Mouse (Mus musculus) heart, adult 10 weeks (tissue): Measurements from ENCODE around the gene Asic1. TPM values are rescaled to one million over a fixed set of nuclear protein-coding genes. Genes with fewer than 3 reads are reported as not detected.

ENCODE experiments used
- polyA plus RNA-seq: library from polyadenylated mRNA; stranded (reverse); fragments of 350-450 nt; fragmentation: Illumina TruSeq; extraction: RNeasy Lipid Tissue Mini Kit (QIAGEN cat#74804); gene quantifications from one replicate; pipeline ENCODE4 v1.2.3, GENCODE M21; 2014; ENCODE audit warnings: low read depth, low replicate concordance

The Asic1 gene
- 1.3 TPM for polyA plus RNA-seq

DNA sequence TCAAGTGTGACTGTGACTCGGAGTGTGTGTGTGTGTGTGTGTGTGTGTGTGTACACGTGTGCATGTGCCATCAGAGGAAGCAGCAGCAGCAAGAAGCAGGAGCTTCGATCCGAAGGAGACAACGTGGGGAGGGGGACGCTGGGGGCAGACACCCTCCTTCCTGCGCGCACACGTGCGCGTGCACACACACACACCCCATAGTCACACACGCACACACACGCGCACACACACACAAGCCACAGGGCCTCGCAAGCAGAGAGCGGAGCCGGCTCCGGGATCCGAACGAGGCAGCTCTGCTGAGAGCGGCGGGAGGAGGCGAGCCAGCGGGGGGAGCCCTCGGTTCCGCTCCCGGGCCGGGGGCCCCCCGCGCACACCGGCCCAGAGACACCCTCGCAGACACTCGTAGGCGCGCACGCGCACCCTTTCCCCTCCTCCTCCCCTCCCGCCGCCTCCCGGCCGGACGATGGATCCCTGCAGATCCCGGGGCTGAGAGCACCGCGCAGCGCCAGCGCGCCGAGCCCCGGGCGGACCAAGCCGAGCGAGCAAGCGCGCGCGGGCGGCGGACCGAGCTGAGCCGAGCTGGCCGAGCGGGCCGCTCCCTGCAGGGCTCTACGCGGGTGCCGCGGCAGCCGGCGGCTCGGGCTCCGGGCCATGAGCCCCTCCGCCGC is at the start of gene Asic1:
Gene Asic1 (plus strand): TSS at position 215 of the 668 bp plus-strand sequence.

GRCm38 (mm10) chr15:99651163-99651872 is 18.9 kb upstream of the Asic1 start, which contains the start of gene Racgap1:
Racgap1 (minus strand) TSS chr15:99651656.

GRCm38 (mm10) chr15:99701999-99702900 is 32.1 kb downstream of the Asic1 start, which contains the start of gene Smarcd1:
Smarcd1 (plus strand) TSS chr15:99702129.

DNA sequence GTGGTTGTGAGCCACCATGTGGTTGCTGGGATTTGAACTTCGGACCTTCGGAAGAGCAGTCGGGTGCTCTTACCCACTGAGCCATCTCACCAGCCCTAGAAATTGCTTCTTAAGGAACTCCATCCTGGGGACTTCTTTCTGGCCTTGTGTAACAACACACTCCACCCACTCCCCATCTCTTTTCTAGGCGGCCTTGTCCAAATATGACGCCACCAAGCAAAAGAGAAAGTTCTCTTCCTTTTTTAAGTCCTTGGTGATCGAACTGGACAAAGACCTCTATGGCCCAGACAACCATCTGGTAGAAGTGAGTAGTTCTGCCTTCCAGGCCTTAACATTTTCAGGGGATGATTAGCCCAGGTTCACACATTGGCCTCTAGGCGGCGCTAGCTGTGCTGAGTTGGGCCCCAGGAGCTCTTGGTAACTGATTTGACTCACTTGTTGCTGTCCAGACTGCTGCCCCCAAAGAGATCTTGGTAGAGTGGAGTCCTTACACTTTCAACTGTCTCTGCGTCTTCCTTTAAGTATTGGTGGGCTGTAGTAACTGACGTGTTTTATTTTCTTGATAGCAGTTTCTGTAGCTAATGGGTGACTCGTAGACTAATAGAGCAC is 35.4 kb downstream of the Asic1 start, which contains the start of gene Gm17349:
Gene Gm17349 (minus strand): TSS at position 51 of the 609 bp plus-strand sequence.

GRCm38 (mm10) chr15:99717386-99718334 is 47.5 kb downstream of the Asic1 start, which contains the start of gene Gpd1:
Gpd1 (plus strand) TSS chr15:99717515.

GRCm38 (mm10) chr15:99725341-99726155 is 55.4 kb downstream of the Asic1 start, which contains the start of gene Cox14:
Cox14 (plus strand) TSS chr15:99725618.

Other genes starting within 250 kb of the Asic1 start
- gene Nckap5l, start 212.6 kb upstream of the Asic1 start, polyA plus RNA-seq = 3.4 TPM
- 3.9 TPM for gene Bcdin3d, start 195.6 kb upstream of the Asic1 start, polyA plus RNA-seq
- 0.31 TPM for gene Faim2, start 142.2 kb upstream of the Asic1 start, polyA plus RNA-seq
- not detected for gene Aqp2, start 91.3 kb upstream of the Asic1 start, polyA plus RNA-seq
- not detected for gene Aqp5, start 79.6 kb upstream of the Asic1 start, polyA plus RNA-seq
- not detected for gene Aqp6, start 69.0 kb upstream of the Asic1 start, polyA plus RNA-seq
- 1.5 TPM for gene Racgap1, start 18.7 kb upstream of the Asic1 start, polyA plus RNA-seq
- 31.2 TPM for gene Smarcd1, start 31.8 kb downstream of the Asic1 start, polyA plus RNA-seq
- gene Gm17349, start 35.1 kb downstream of the Asic1 start, polyA plus RNA-seq = not detected
- 57.8 TPM for gene Gpd1, start 47.1 kb downstream of the Asic1 start, polyA plus RNA-seq
- 216 TPM for gene Cox14, start 55.2 kb downstream of the Asic1 start, polyA plus RNA-seq
- gene Cers5, start 102.5 kb downstream of the Asic1 start, polyA plus RNA-seq = 29.1 TPM
- 18.0 TPM for gene Lima1, start 205.1 kb downstream of the Asic1 start, polyA plus RNA-seq